ENCODE assay signal across 8 mouse cellular contexts in the genomic region with DNA sequence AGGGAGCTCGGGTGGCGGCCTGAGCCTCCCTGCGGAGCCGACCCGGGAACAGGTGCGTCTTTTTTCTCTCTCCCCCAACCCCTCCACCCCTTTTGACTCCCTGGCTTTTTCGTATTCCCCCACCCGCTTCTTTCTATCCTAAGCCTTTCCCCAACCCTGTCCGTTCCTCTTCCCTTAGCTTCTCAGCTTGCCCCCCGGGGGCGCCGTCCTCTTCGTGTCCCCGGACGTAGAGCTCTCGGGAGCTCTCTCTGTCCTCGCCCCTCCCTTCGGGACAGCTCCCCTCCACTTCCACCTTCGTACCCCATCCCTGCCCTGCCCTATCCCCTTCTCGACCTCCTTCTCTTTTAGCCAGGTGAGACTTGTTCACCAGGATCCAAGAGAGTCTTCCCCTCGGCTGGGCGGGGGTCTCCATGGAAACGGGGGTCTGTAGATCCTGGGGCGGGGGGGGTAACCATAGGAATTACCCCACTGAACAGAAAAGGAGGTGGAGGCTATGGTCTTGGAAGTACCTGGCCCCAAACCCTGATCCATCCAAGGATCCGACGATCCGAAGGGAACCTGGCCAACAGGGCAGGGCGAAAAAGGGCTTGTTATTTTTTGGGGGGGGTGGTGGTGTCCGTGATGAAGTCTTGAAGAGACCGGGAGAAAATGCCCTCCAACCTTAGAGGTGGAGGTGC. TPM values are rescaled to one million over a fixed set of nuclear protein-coding genes. Genes with fewer than 3 reads are reported as not detected.
DNase-seq lines count a peak whose midpoint lies in the region; ATAC-seq and TF ChIP-seq lines count a peak whose summit lies in the region.

No protein-coding gene starts in this region.

- peaks cover 0 to 17% of the 10 kb centered on the region in 2 experiments; a peak in 2 of 4 replicates for H3K4me1 ChIP-seq in CH12.LX (ENCODE audit: control insufficient read depth in 1 of 2, insufficient read depth in 2 of 2)
- H3K4me1 ChIP-seq in cortical plate, adult 2 months (ENCODE audit: control insufficient read depth, insufficient read depth, low read length) = no peaks in the 10 kb centered on the region; the same call in 1 of the 2 replicates
- H3K4me1 ChIP-seq in intestine, embryonic 14.5 days (replicated peaks; ENCODE audit: control insufficient read depth, insufficient read depth, low read length) = no peaks in the 10 kb centered on the region

- dilution Hi-C loops in CH12.LX (cut with MboI; ENCODE audit: extremely low pct_ligation_motif_present, extremely low pct_unique_long_range_greater_than_20kb, low sequenced_read_pairs) = no loop called here

- H3K79me2 ChIP-seq in CH12.LX (replicated peaks; ENCODE audit: control insufficient read depth, extremely low read depth, insufficient read depth, poor library complexity, severe bottlenecking) = no peaks in the 10 kb centered on the region

- peak overlapping the region; percentile 36 for H3K9ac ChIP-seq in CH12.LX (ENCODE audit: insufficient read depth, low read depth)
- peak overlapping the region; percentile 48; the same call in 1 of the 2 replicates for H3K9ac ChIP-seq in intestine, embryonic 14.5 days (ENCODE audit: low read length)

- no peak for TF ChIP-seq CTCF in CH12.LX (conservative IDR thresholded peaks at IDR 0.05 in 1 of 2, IDR thresholded peaks at IDR 0.05 in 1 of 2; ENCODE audit: low read depth in 2 of 2, low read length in 2 of 2)
- no peak for TF ChIP-seq CTCF in cortical plate, adult 2 months (IDR thresholded peaks at IDR 0.05; ENCODE audit: extremely low read depth, insufficient read depth, low read length)

- H3K4me2 ChIP-seq in CH12.LX (ENCODE audit: insufficient read depth, low read depth, poor library complexity, severe bottlenecking) = peak overlapping the region; percentile 52
- peak overlapping the region; percentile 53 for H3K4me2 ChIP-seq in intestine, embryonic 14.5 days (ENCODE audit: low read length)

- H3K27ac ChIP-seq in CH12.LX (ENCODE audit: insufficient read depth, low read depth) = no peak overlapping the region
- H3K27ac ChIP-seq in cortical plate, adult 2 months (ENCODE audit: insufficient read depth, low read length) = no peak overlapping the region
- 0 out of 2 replicates have a peak overlapping the region, but pooled peaks have one; percentile 38 for H3K27ac ChIP-seq in intestine, embryonic 14.5 days (ENCODE audit: low read depth)

- no peak for TF ChIP-seq POLR2A in CH12.LX (IDR thresholded peaks at IDR 0.05; ENCODE audit: low read depth, low read length)
- TF ChIP-seq POLR2A in cortical plate, adult 2 months (IDR thresholded peaks at IDR 0.05; ENCODE audit: extremely low read depth, insufficient read depth, low read length) = no peak

- TF ChIP-seq RAD21 in CH12.LX (IDR thresholded peaks at IDR 0.05; ENCODE audit: low read depth, low read length) = no peak

- peaks cover 16% of the 10 kb centered on the region for H3K27me3 ChIP-seq in CH12.LX (replicated peaks)
- no peaks in the 10 kb centered on the region for H3K27me3 ChIP-seq in intestine, embryonic 14.5 days (replicated peaks; ENCODE audit: control insufficient read depth, insufficient read depth, low read length)

- no peak for TF ChIP-seq EP300 in CH12.LX (IDR thresholded peaks at IDR 0.05; ENCODE audit: low read length)

- no peaks in the 10 kb centered on the region for H3K36me3 ChIP-seq in CH12.LX (replicated peaks in 1 of 2; ENCODE audit: control insufficient read depth in 1 of 2, insufficient read depth in 1 of 2, low read length in 1 of 2)
- H3K36me3 ChIP-seq in intestine, embryonic 14.5 days (ENCODE audit: control insufficient read depth, insufficient read depth, low read length) = no peaks in the 10 kb centered on the region

- no peaks in the 10 kb centered on the region for H3K9me3 ChIP-seq in CH12.LX (replicated peaks; ENCODE audit: low read length)
- no peaks in the 10 kb centered on the region for H3K9me3 ChIP-seq in intestine, embryonic 14.5 days (ENCODE audit: control insufficient read depth, low read length)

- H3K4me3 ChIP-seq in CH12.LX (replicated peaks in 1 of 3; ENCODE audit: low read depth in 2 of 3, low read length in 2 of 3, poor library complexity in 1 of 3) = peak overlapping the region; percentile 25 to 75 (median 55)
- H3K4me3 ChIP-seq in cortical plate, adult 2 months (ENCODE audit: insufficient read depth, low read length) = peak overlapping the region; percentile 55
- peak overlapping the region; percentile 49 for H3K4me3 ChIP-seq in intestine, embryonic 14.5 days (ENCODE audit: low read depth, low read length)

- WGBS in intestine, embryonic 14.5 days = 10% methylated on average over 30 of the region's 30 CpGs

- in situ Hi-C loops in CH12.LX (cut with MboI; ENCODE audit: low pct_ligation_motif_present, low pct_unique_long_range_greater_than_20kb, low sequenced_read_pairs) = loop anchor here (10.0 kb wide), 1 partner anchor 61 kb away; no protein-coding TSS in a partner anchor

- peak; percentile 5 for DNase-seq in gastrocnemius, postnatal 10 days
- DNase-seq in gastrocnemius, adult 8-10 months (ENCODE audit: low spot score in 2 of 2) = no peak
- no peak for DNase-seq in CH12.LX (ENCODE audit: extremely low read depth)
- peak; percentile 67 for DNase-seq in intestine, embryonic 14.5 days (ENCODE audit: low spot score)
- DNase-seq in lung, postnatal 14 days = peak; percentile 2
- DNase-seq in urinary bladder, adult 2 months (ENCODE audit: low spot score) = no peak
- no peak for DNase-seq in ovary, postnatal 14 days (ENCODE audit: low spot score)

- 0 out of 2 replicates have a peak, but pooled peaks have one; percentile 1 for ATAC-seq in intestine, embryonic 14.5 days (replicated peaks; ENCODE audit: low FRiP score, low TSS enrichment, low read depth)

TF ChIP-seq in CH12.LX, 34 proteins besides CTCF, POLR2A, EP300 and RAD21:
- no peak for TF ChIP-seq MYC (IDR thresholded peaks at IDR 0.05; ENCODE audit: low read depth, low read length)
- TF ChIP-seq KAT2A (IDR thresholded peaks at IDR 0.05; ENCODE audit: insufficient replicate concordance, low read length) = no peak
- TF ChIP-seq CHD2 (IDR thresholded peaks at IDR 0.05; ENCODE audit: low read length) = no peak
- TF ChIP-seq MAX (IDR thresholded peaks at IDR 0.05; ENCODE audit: low read length) = no peak
- no peak for TF ChIP-seq ZKSCAN1 (IDR thresholded peaks at IDR 0.05; ENCODE audit: borderline replicate concordance, low read depth, low read length)
- TF ChIP-seq NELFE (IDR thresholded peaks at IDR 0.05; ENCODE audit: low read depth, low read length) = no peak
- no peak for TF ChIP-seq USF2 (conservative IDR thresholded peaks at IDR 0.05; ENCODE audit: low read depth, low read length)
- TF ChIP-seq HCFC1 (IDR thresholded peaks at IDR 0.05; ENCODE audit: low read depth, low read length) = no peak
- no peak for TF ChIP-seq SIN3A (IDR thresholded peaks at IDR 0.05; ENCODE audit: low read length)
- TF ChIP-seq TBP (conservative IDR thresholded peaks at IDR 0.05; ENCODE audit: low read depth, low read length) = no peak
- no peak for TF ChIP-seq PAX5 (IDR thresholded peaks at IDR 0.05; ENCODE audit: low read length)
- no peak for TF ChIP-seq MAZ (IDR thresholded peaks at IDR 0.05; ENCODE audit: low read depth, low read length)
- TF ChIP-seq ZNF384 (IDR thresholded peaks at IDR 0.05; ENCODE audit: low read depth, low read length) = no peak
- no peak for TF ChIP-seq GABPA (IDR thresholded peaks at IDR 0.05; ENCODE audit: insufficient replicate concordance, low read depth, low read length)
- TF ChIP-seq JUND (conservative IDR thresholded peaks at IDR 0.05; ENCODE audit: low read depth, low read length) = no peak
- TF ChIP-seq E2F4 (IDR thresholded peaks at IDR 0.05; ENCODE audit: insufficient replicate concordance, low read depth, low read length) = no peak
- TF ChIP-seq MAFK (IDR thresholded peaks at IDR 0.05; ENCODE audit: insufficient replicate concordance, low read length) = no peak
- TF ChIP-seq IRF4 (IDR thresholded peaks at IDR 0.05; ENCODE audit: low read depth, low read length) = no peak

RNA-seq across cellular contexts. Expression of a gene that starts 2.9 kb away (rescaled TPM):
- total RNA-seq in gastrocnemius, postnatal 10 days (2021) = 1 to 10 TPM; 6.4 to 8.2 TPM
- 1 to 10 TPM; 6.2 to 9.3 (median 8.0) TPM for total RNA-seq in gastrocnemius, adult 8-10 months (2022)
- total RNA-seq in CH12.LX (2012; rRNA removed) (1.3 and 1.9 TPM in 2 replicates), CH12.LX (2014; rRNA removed) (0.18 and 0.30 TPM in 2 replicates)
- 2.2 and 3.1 TPM in 2 replicates for polyA plus RNA-seq in CH12.LX (2012; ENCODE audit: insufficient read length, low read depth)
- 7.7 and 8.4 TPM in 2 replicates for polyA plus RNA-seq in cortical plate, adult 2 months (2012; rRNA removed)
- 7.6 and 7.7 TPM in 2 replicates for polyA plus RNA-seq in intestine, embryonic 14.5 days (2014; fragmentation: Nextera tagmentation; extraction: Ambion mirVana)
- polyA plus RNA-seq in urinary bladder, adult 2 months (2012; rRNA removed) = 2.5 and 5.2 TPM in 2 replicates

Comparison
In these comparisons a context has a peak if more than half of its experiments do, and no peak if none do; other contexts are left out.
1. DNase-seq: peak in gastrocnemius, postnatal 10 days (single experiment), intestine, embryonic 14.5 days (single experiment) and lung, postnatal 14 days (single experiment); none in gastrocnemius, adult 8-10 months (0 of 2), CH12.LX (single experiment), urinary bladder, adult 2 months (single experiment) and ovary, postnatal 14 days (single experiment).
2. Peak in every context shown above with its lines, with median percentiles within 50 percentile points of each other: H3K4me3 ChIP-seq.